Mouse (Mus musculus): ENCODE measurements at regions not wholly inside any gene's neighbourhood (a gene's known extent, or its start where the extent isn't known, plus 50 kb on each side); places are given as distances from the start of the nearest gene placed in this dataset.

DNA sequence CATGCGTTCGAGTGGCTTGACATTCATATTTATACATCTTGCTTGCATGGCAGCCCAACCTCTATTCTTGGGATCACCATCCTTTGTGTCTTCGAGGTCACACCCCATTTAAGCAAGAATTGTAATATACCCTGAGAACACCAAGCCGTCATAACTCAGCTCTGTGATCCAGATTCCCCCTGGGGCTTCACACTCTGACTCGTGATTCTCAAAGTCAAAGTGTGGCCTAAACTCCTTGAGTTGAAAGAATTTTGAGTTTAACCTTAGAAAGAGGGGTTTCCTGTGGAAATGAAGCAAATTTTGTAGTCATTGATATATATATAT lies 120.4 kb downstream of the Zbtb18 start:
- Histone ChIP-seq H3K4me3 (ENCODE audit: insufficient read depth, low read length) (no peak overlapping the region), H3K27ac (ENCODE audit: insufficient read depth, low read length) (no peak overlapping the region), H3K4me1 (ENCODE audit: control insufficient read depth, insufficient read depth, low read length) (peaks cover 8% of the 10 kb centered on the region)
- no peak for TF ChIP-seq POLR2A (IDR thresholded peaks at IDR 0.05; ENCODE audit: extremely low read depth, insufficient read depth, low read length)
- no peak for TF ChIP-seq CTCF (IDR thresholded peaks at IDR 0.05; ENCODE audit: extremely low read depth, insufficient read depth, low read length)

DNA sequence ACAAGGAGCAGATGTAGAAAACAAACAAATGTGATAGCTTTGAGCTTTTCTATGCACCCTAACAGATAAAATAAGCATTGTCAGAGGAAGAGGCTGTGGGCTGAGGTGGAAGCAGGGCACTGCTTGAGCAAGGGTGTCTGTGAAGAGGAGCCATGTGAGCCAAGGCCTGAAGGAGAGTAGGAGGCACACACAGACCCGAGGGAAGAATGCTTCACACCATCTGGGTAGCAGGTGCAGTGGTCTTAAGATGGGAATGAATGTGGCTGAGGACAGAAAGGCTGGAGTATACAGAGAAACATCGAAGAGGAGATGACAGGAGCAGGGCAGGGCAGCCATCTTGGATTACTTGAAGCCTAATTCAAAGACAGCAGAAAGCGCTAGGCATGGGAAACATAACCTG lies 123.5 kb downstream of the Zbtb18 start:
- Histone ChIP-seq H3K27ac (ENCODE audit: insufficient read depth, low read length) (no peak overlapping the region), H3K4me3 (ENCODE audit: insufficient read depth, low read length) (no peak overlapping the region), H3K4me1 (ENCODE audit: control insufficient read depth, insufficient read depth, low read length) (peaks cover 4% of the 10 kb centered on the region)
- no peak for TF ChIP-seq POLR2A (IDR thresholded peaks at IDR 0.05; ENCODE audit: extremely low read depth, insufficient read depth, low read length)
- no peak for TF ChIP-seq CTCF (IDR thresholded peaks at IDR 0.05; ENCODE audit: extremely low read depth, insufficient read depth, low read length)

DNA sequence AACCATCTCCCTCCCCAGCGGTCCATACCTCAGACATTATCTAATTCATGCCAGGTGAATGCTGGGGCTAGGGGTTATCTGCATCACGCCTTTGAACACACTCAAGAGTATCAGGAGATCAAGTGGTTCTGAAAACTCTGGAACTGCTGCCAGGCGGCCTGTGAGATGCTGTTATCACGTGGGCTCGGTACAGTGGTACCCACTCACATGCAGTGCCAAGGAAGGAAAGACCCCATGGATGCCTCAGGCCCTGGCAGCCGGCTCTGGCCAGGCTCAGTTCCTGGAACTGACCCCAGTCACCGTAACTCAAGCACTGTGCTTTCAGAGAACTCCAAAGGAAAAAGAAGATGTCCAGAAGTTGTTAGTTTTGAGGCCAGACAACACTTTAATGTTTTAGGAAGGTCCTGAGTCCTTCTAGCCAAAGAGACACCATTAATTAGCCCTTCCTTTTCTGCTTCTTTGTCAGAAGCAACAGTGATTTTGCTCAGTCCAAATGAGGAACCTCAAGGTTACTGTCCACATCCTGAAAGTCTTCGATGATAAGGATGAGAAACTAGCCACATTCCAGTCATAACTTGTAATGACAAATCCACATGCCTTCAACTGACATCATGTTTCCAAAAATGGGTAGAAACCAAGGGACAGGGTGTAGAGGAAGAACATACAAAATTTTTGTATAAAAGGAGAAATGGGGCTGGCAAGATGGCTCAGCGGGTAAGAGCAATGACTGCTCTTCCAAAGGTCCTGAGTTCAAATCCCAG lies 126.1 kb downstream of the Zbtb18 start:
- no peak overlapping the region for H3K27ac ChIP-seq (ENCODE audit: insufficient read depth, low read length)
- TF ChIP-seq POLR2A (IDR thresholded peaks at IDR 0.05; ENCODE audit: extremely low read depth, insufficient read depth, low read length) (no peak), CTCF (IDR thresholded peaks at IDR 0.05; ENCODE audit: extremely low read depth, insufficient read depth, low read length) (no peak)
- H3K4me3 ChIP-seq (ENCODE audit: insufficient read depth, low read length), result no peak overlapping the region
- peaks cover 1% of the 10 kb centered on the region; the same call in 1 of the 2 replicates for H3K4me1 ChIP-seq (ENCODE audit: control insufficient read depth, insufficient read depth, low read length)

DNA sequence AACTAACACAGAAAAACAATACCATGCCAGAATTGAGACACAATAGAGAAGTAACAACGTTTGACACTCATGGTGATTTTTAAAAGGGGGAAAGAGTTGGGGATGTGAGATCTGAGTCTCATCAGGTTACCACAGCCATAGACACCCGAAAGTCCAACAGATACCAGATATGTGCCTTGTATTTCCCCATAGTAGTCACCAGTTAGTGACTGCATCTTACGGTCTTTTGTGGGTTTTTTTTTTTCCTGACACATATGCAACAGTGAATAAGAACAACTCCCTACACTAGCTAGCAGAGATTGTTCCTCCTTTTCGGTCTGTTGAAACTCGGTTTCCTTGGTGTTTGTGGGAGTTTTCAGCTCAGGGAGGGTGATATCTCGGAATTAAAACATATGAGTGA lies 127.4 kb downstream of the Zbtb18 start:
- H3K27ac ChIP-seq (ENCODE audit: insufficient read depth, low read length), result no peak overlapping the region
- H3K4me1 ChIP-seq (ENCODE audit: control insufficient read depth, insufficient read depth, low read length), result peaks cover 6% of the 10 kb centered on the region; the same call in 1 of the 2 replicates
- TF ChIP-seq CTCF (IDR thresholded peaks at IDR 0.05; ENCODE audit: extremely low read depth, insufficient read depth, low read length), result no peak
- no peak for TF ChIP-seq POLR2A (IDR thresholded peaks at IDR 0.05; ENCODE audit: extremely low read depth, insufficient read depth, low read length)
- no peak overlapping the region for H3K4me3 ChIP-seq (ENCODE audit: insufficient read depth, low read length)

DNA sequence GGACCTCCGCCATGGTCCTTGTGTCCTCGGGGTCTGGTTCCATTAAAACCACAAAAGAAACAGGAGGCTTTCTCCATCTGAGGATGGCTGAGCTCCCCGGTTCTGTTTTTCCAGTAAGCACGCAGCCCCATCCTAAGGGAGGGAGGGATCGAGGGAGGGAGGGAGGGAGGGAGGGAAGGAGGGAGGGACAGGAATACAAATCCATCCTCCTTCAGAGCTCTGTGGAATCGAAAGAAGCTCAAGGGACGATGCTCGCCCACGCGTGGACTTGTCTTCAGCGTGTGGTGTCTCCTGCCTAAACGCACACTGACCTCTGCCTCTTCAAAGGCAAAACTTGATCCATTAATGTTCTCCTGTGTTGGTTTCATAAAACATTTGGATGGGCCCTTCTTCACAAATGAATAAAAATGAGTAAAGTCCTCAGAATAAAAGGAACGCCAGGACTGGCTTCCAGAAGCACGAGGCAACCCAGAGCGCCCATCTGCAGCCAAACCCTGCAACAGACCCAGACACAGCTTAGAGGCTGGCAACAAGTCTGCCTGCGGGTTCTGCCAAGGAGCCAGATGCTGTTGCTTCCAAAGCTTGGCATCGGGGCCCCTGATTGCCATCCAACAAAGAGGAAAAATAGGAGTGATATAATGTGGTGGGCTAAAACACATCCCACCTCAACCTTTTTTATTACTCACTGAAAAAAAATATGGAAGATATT lies 131.0 kb downstream of the Zbtb18 start:
- no peak for TF ChIP-seq POLR2A (IDR thresholded peaks at IDR 0.05; ENCODE audit: extremely low read depth, insufficient read depth, low read length)
- no peak for TF ChIP-seq CTCF (IDR thresholded peaks at IDR 0.05; ENCODE audit: extremely low read depth, insufficient read depth, low read length)
- Histone ChIP-seq H3K4me1 (ENCODE audit: control insufficient read depth, insufficient read depth, low read length) (peaks cover 6% of the 10 kb centered on the region; the same call in 1 of the 2 replicates), H3K27ac (ENCODE audit: insufficient read depth, low read length) (0 out of 2 replicates have a peak overlapping the region, but pooled peaks have one; percentile 57), H3K4me3 (ENCODE audit: insufficient read depth, low read length) (peak overlapping the region; percentile 28; the same call in 1 of the 2 replicates)

DNA sequence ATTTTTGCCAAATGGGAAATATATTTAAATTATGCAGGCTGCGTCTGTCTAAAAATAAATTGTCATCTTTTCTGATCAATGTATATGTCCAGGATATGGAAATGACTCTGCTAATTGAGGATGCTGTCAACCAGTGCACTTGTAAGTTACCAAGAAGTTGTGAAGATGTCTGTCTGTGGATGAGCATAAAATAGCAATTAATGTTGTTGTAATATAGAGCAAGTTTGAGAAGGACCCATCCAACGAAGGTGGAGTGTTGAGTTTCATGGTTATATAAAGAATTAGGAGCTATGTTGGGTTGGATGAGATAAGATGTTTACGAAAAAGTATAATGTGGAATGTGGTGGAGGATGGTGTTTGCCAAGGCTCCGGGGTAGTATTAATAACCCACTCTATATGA lies 131.6 kb downstream of the Zbtb18 start:
- no peak for TF ChIP-seq CTCF (IDR thresholded peaks at IDR 0.05; ENCODE audit: extremely low read depth, insufficient read depth, low read length)
- no peak for TF ChIP-seq POLR2A (IDR thresholded peaks at IDR 0.05; ENCODE audit: extremely low read depth, insufficient read depth, low read length)
- H3K4me3 ChIP-seq (ENCODE audit: insufficient read depth, low read length), result no peak overlapping the region
- no peak overlapping the region for H3K27ac ChIP-seq (ENCODE audit: insufficient read depth, low read length)
- peaks cover 6% of the 10 kb centered on the region; the same call in 1 of the 2 replicates for H3K4me1 ChIP-seq (ENCODE audit: control insufficient read depth, insufficient read depth, low read length)

DNA sequence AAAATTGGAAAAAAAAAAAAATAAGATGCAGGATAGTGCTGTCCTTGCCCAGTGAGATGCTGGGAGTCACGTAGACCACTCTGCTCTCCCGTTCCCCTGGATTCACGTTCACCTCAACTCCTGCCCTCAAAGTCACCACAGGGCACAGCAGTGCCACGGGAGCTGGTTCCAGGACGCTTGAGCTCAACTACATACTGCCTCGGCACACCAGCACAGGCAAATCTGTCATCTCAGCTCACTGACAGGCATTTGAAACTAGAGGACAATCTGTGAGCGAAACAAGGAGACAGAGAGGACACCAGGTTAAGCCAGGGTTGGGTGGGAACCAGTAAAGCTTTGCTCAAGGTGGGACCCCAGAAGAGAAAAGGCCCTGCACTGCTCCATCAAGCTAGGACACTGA lies 132.2 kb downstream of the Zbtb18 start:
- no peak overlapping the region for H3K4me3 ChIP-seq (ENCODE audit: insufficient read depth, low read length)
- no peak for TF ChIP-seq POLR2A (IDR thresholded peaks at IDR 0.05; ENCODE audit: extremely low read depth, insufficient read depth, low read length)
- no peak for TF ChIP-seq CTCF (IDR thresholded peaks at IDR 0.05; ENCODE audit: extremely low read depth, insufficient read depth, low read length)
- peaks cover 6% of the 10 kb centered on the region; the same call in 1 of the 2 replicates for H3K4me1 ChIP-seq (ENCODE audit: control insufficient read depth, insufficient read depth, low read length)
- H3K27ac ChIP-seq (ENCODE audit: insufficient read depth, low read length), result peak overlapping the region; percentile 60; the same call in 1 of the 2 replicates

DNA sequence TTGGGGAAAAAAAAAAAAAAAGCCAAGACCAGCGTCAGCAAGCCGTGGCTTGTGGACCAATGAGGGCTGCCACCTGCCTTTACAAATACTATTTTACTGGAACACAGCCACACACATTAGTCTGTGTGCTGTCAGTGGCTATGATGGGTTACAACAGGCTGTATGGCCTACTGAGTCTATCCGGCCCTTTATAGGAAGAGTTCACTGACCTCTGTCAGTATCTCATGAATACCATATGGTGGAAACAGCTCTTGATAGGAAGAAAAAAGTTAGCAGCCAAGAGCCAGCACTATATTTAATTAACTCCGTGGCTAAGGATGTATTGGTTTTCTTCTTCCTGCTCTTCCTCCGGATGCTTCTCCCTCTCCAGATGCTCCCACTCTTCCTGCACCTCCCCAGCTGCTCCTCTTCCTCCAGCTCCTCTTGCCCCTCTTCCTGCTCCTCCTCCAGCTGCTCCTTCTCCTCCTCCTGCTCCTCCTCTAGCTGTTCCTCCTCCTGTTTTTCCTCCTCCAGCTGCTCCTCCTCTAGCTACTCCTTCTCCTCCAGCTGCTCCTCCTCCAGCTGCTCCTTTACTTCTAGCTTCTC lies 142.2 kb downstream of the Zbtb18 start:
- Histone ChIP-seq H3K4me1 (ENCODE audit: control insufficient read depth, insufficient read depth, low read length) (no peaks in the 10 kb centered on the region), H3K4me3 (ENCODE audit: insufficient read depth, low read length) (no peak overlapping the region), H3K27ac (ENCODE audit: insufficient read depth, low read length) (no peak overlapping the region)
- TF ChIP-seq POLR2A (IDR thresholded peaks at IDR 0.05; ENCODE audit: extremely low read depth, insufficient read depth, low read length), result no peak
- no peak for TF ChIP-seq CTCF (IDR thresholded peaks at IDR 0.05; ENCODE audit: extremely low read depth, insufficient read depth, low read length)

DNA sequence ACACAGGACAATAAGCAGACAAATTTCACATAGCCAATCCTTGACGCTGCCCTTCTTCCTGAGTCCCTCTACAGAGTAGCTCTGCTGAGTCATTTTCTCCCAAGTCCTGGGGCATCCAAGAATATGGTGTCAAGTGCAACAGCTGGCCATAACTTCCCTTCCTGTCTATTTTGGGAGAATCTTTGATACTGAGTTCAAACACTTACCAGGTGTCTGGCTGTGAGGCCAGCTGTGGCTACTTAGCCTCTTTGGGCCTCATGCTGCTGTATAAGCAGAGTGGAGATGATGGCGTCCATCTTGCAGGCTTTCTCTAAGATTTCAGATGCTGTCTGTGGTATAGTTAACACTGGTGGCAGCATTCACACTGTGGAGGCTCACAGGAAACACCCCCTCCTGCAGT lies 143.2 kb downstream of the Zbtb18 start:
- Histone ChIP-seq H3K27ac (ENCODE audit: insufficient read depth, low read length) (no peak overlapping the region), H3K4me3 (ENCODE audit: insufficient read depth, low read length) (no peak overlapping the region), H3K4me1 (ENCODE audit: control insufficient read depth, insufficient read depth, low read length) (no peaks in the 10 kb centered on the region)
- TF ChIP-seq CTCF (IDR thresholded peaks at IDR 0.05; ENCODE audit: extremely low read depth, insufficient read depth, low read length) (no peak), POLR2A (IDR thresholded peaks at IDR 0.05; ENCODE audit: extremely low read depth, insufficient read depth, low read length) (no peak)

Data from cortical plate, adult 2 months (tissue).